Mouse (Mus musculus) embryo, embryonic 10 days (tissue): ENCODE data around the gene Psmd9.
A peak's percentile ranks its signal among the peaks of the same experiment; 100 is the strongest.

Experiments
- DNase-seq: peaks from one replicate; pipeline ENCODE4 v3.0.0-alpha.2; 2015; ENCODE audit warnings: low spot score

The Psmd9 gene

GRCm38 (mm10) chr5:123251390-123251789, 82.2 kb downstream of the Psmd9 start:
- DNase-seq, result no peak

GRCm38 (mm10) chr5:123251834-123252233, 82.6 kb downstream of the Psmd9 start, which contains the start of gene Wdr66:
Gene Wdr66, plus strand, starts transcription at chr5:123252102.
- DNase-seq, result peak; percentile 98

- peak; percentile 51 for DNase-seq
Observed at GRCm38 (mm10) chr5:123256841-123257755, 87.9 kb downstream of the Psmd9 start.

GRCm38 (mm10) chr5:123258990-123259389, 89.8 kb downstream of the Psmd9 start:
- DNase-seq, result peak; percentile 12

DNA sequence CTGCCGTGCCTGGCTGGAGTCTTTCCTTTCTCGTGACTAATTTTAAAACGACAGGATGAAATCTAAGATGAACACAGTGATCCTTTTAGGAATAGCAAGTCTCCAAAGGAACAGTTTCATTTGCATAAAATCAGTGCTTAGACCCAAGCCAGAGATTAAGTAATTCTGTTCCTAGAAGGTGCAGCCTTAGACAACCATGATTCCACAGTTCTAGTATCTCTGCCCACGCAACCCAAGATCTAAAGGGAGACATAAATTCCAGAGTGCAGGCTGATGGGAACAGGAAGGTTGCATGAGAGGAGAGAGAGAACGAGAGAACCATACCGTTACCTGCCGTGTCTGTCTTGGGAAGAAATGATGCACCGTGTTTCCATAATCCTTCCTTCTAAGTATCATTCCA, 91.5 kb downstream of the Psmd9 start:
- no peak for DNase-seq

DNA sequence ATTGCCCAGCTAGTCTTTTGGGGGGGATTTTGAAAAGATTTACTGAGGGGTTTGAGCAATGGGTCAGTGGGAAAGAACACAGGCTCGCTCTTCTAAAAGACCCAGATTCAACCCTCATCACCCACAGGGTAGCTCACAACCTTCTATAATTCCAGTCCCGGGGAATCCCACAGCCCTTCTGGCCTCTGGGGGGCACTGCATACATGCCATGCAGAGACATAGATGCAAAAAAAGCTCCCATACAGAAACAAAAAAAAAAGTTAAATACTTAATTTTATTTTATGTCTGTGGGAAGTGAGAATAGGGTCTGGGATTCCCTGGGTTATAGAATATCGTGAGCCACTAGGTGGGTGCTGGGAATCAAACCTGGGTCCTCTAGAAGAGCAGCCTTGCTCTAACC, 97.7 kb downstream of the Psmd9 start:
- no peak for DNase-seq

DNA sequence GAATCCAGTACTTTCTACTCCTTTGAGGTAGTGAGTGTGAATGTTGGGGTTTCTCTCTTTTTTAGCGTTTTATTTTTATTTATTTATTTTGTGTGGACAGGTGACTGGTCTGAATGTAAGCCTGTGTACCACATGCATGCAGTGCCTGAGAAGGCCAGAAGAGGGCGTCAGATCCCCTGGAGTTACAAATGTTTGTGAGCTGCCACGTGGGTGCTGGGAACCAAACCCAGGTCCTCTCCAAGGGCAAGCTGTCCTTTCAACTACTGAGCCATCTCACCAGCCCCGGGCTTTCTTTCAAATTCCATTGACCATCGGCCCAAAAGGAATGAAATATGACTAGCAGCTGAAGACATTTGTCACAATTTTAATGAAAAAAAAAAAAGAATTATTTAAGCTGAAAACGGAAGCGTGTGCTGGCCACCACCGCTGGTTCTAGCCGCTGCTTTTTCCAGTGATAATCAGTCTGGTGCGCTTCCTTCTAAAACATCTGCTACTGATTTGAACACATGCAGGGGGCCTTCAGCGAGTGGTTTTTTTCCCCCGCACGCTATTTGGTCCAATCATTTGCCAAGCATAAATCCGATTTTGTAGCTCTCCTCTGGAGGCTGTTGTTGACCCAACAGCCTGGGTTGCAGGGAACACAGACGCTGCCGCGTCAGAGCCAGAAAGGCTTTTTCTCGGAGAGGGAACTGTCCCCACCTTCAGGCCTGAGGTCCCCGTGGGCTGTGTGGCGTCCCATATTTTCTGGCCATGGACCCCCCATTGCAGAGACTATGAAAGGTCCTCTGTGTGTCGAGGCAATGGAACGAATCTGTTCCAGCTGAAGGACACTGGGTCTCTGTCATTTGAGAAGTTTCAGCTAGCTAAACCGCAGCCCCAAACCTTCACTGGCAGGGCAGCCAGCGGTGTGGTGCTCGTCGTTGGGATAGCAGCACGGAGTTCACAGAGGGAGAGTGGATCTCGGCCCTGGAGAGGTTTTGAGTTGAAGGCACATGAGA, 99.6 kb downstream of the Psmd9 start:
- DNase-seq, result peak; percentile 33

DNA sequence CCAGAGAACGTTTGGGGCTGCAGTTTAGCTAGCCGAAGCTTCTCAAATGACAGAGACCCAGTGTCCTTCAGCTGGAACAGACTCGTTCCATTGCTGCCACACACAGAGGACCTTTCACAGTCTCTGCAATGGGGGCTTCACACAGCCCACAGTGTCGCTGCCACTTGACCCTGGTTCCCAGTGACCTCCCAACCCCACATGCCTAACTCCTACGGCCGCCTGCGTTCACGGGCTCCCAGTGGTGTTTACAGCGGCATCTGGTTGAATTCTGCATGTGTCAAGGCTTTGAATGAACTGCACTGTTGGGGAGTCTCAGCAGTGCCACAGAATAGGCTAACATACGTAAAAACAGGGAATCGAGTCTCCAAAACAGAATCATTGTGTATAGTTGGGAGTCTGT, 101.7 kb downstream of the Psmd9 start:
- peak; percentile 45 for DNase-seq

DNA sequence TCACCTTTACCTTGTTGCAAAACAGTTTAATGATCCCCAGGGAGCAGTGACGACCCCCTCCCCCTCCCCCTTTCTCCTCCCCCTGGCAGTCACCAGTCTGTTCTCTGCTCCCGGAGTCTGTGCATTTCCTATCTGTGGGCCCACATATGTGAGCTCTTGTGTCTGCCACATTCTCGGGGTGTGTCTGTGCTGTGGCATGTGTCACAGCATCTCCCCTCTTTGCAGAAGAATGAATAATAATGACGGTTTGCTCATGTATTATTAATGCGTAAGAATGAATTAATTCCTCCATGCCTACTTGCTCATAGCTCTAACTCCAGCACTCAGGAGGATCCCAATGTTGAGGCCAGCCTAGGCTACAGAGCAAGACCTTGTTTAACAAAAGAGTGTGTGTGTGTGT, 103.7 kb downstream of the Psmd9 start:
- DNase-seq, result no peak

DNA sequence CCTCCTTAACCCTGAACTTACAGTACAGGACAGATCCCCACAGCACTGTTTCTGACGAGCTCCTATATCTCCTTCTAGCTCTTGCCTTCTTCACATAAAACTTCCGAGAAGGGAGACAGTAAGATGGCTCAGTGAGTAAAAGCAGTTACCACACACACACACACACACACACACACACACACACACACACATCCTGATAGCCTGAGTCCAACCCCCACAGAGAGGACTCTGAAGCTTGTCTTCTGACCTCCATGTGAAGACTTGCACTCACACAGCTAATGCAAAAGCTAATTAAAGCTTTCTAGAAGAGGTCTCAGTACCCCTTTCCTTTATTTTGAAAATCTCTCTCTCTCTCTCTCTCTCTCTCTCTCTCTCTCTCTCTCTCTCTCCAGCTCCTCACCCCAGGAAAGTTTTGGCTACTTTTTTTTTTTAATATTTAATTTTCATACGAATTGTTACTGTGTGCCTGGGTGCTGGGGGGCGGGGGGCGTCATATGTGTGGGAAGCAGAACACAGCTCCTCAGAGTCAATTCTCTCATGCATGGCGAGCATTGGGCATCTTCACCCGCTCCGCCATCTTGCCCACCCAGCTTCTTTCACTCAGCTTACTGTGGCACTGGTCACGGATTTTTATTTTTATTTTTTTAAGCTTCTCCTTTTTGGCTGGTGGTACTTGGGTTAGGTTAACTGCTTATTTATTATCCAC, 107.6 kb downstream of the Psmd9 start:
- DNase-seq, result no peak

- no peak for DNase-seq
Observed at GRCm38 (mm10) chr5:123277342-123277701, 108.1 kb downstream of the Psmd9 start.

DNA sequence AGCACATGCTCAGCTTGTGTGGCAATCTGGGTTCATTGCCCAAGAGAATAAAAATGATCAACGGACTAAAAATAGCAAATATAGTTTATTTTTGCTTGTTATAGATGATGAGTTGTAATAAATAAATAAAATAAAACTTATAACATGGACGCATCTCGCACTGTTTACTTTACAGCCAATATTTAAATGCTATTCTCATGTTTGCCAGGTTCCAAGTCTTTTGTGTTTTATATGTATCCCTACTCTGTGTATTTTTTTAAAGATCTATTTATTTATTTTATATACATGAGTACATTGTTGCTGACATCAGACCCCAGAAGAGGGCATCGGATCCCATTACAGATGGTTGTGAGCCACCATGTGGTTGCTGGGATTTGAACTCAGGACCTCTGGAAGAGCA, 108.5 kb downstream of the Psmd9 start:
- no peak for DNase-seq

GRCm38 (mm10) chr5:123279248-123279647, 110.0 kb downstream of the Psmd9 start:
- no peak for DNase-seq

DNA sequence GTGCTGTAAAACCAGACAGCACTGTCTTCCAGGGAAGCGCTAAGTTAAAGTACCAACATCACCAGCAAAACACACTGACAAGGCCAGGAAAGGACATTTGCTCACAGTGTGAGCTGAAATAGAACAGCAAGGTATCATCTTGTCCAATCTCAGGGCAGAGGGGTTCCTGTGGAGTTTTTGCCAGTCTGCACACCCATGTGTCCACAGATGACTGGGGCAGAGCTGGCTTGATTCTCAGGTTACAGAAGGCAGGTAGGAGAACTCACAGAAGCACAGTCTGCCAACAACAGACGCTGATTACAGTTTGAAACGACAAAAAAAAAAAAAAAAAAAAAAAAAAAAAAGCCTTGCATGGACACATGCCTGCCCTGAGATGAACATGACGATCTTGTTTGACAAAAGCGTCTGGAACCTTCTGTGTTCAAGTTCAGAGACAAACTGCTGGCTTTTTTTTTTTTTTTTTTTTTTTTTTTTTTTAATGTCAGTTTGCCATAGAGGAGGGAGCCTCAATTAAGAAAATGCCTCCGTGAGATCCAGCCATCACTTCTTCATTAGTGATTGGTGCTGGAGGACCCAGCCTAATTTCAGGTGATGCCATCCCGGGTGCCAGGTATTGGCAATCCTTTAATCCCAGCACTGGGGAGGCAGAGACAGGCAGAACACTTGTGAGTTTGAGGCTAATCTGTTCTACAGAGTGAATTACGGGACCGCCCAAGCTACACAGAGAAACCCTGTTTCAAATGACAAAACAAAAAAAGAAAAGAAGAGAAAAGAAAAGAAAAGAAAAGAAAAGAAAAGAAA, 112.3 kb downstream of the Psmd9 start:
- DNase-seq, result no peak

DNA sequence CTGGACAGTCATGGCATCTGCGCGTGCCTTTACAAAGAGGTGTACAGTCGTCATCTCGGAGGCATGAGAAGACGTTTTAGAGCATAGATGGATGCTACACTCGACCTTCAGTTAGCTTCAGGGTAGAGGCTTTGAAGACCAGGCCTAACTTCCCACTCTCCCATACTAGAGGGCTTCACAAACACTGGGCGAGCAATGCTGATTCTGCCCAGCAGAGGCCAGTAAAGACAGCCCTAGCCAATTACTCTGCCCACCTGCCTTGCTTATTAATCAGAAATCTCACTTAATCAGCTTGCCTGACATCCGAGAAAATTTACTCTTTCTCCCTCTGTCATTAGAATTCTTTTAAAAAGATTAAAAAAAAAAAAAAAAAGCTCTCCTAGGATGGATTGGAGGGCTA, 116.0 kb downstream of the Psmd9 start:
- DNase-seq, result no peak

DNA sequence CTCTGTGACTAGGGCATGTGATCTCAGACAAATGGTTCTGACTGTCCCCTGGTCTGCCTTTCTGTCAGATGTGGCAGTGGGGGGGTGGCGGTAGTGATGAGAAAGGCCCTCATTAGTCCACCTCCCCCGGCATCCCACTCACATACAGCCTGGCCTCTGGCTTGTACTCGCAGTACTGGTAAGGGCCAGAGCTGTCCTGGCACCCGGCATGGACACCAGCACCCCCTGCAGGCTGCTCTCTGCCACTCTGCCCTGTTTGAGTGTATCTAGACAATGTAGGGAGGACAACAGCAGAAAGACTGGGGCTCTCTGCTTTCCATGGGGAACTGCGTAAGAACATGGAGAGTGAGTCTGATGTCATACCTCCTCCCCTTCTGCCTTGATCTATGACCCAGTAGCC, 118.9 kb downstream of the Psmd9 start:
- no peak for DNase-seq

GRCm38 (mm10) chr5:123294653-123295052, 125.4 kb downstream of the Psmd9 start:
- DNase-seq, result no peak

DNA sequence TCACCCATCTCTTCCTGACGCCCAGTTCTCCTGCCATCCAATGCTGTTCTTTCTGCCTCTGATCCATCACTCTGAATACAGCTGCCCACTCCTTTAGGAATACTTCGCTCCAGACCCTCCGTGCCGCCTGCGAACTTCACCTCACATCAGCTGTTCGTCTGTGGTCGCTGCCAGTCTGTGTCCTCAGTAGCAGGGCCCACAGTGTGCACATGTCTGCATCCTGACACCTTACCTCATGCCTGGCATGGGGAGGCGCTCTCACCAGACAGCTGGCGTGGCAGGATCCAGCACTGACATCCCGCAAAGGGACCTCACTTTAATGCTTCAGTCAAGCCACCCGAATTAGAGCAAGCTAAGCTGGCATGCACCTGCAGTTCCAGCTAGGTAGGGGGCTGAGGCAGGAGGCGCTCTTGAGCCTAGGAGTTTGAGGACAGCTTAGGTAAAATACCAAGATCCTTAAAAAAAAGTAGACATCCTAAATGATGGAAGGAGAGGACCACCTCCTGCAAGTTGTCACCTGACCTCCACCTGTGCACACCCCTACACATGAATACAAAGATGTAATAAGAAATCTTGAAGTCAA, 127.1 kb downstream of the Psmd9 start:
- peak; percentile 59 for DNase-seq

DNA sequence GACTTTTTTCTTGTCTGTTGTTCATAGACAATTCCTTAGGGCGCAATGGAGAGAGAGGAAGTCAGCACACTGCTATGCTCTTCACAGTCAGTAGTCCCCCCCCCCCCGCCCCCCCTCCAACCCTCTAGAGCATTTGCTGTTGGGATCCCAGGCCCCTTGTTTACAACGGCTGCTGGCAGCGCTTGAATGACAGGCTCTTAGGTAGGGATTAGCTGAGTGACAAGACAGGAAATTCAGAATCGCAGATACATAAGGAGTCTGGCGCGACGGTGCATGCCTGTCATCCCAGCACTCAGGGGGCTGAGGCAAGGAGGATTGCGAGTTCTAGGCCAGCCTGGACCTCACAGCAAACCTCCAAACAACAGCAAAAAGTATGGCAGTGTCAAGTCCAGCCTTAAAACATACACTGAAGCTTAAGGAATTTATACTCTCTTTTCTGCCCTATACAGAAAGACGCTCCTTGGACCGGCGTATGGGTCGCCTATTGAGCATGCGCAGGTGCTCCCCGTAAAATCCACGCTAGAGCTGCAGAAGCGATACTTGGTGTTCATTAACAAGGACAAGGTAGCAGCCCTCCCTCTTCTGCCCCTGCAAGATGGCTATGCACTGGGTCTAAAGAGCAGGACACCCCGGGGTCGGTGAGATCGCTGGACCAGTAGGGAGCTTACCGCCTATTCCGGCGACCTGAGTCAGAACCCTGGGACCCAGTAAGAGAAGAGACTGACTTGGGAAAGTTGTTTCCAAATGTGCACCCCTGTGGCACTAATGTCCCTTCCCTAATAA, 128.0 kb downstream of the Psmd9 start:
- DNase-seq, result no peak

DNA sequence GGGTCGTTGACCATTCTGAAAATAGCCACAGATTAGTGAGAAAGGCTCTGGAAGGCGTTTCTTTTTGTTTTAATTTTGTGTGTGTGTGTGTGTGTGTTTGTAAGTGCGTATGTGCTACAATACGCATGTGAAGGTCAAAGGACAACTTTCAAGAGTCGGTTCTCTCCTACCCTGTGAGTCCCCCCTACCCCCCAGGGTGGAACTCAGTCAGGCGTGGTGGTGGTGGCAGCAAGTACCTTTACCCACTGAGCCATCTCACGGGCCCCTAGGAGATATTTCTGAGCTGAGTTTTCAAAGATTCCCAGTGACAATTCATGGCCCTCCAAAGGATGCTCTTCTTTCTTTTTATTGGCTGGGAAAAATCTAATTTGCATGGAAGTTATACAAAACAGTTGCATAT, 128.6 kb downstream of the Psmd9 start:
- no peak for DNase-seq
